Mouse (Mus musculus) R1 (cell line): ENCODE measurements at regions not wholly inside any gene's neighbourhood (a gene's known extent, or its start where the extent isn't known, plus 50 kb on each side); places are given as distances from the start of the nearest gene placed in this dataset.

Experiments used
- DNase-seq: peaks from one replicate; pipeline ENCODE4 v3.0.0-alpha.2; 2018; ENCODE audit warnings: low read depth, low spot score

- peak; percentile 83 for DNase-seq
These were observed 398.0 kb upstream of the Mdga2 start for GRCm38 (mm10) chr12:67620137-67620910.

- no peak for DNase-seq
These were observed 395.9 kb upstream of the Mdga2 start for GRCm38 (mm10) chr12:67618252-67618651.

GRCm38 (mm10) chr12:67598927-67599326 is 376.6 kb upstream of the Mdga2 start:
- no peak for DNase-seq
